Mouse (Mus musculus): ENCODE measurements around the gene Shcbp1l.
"Not testable (repeated sequence)": the region's sequence is repeated elsewhere in the genome, so short reads cannot be mapped to it uniquely, and the experiment has no call there.

The Shcbp1l gene

DNA sequence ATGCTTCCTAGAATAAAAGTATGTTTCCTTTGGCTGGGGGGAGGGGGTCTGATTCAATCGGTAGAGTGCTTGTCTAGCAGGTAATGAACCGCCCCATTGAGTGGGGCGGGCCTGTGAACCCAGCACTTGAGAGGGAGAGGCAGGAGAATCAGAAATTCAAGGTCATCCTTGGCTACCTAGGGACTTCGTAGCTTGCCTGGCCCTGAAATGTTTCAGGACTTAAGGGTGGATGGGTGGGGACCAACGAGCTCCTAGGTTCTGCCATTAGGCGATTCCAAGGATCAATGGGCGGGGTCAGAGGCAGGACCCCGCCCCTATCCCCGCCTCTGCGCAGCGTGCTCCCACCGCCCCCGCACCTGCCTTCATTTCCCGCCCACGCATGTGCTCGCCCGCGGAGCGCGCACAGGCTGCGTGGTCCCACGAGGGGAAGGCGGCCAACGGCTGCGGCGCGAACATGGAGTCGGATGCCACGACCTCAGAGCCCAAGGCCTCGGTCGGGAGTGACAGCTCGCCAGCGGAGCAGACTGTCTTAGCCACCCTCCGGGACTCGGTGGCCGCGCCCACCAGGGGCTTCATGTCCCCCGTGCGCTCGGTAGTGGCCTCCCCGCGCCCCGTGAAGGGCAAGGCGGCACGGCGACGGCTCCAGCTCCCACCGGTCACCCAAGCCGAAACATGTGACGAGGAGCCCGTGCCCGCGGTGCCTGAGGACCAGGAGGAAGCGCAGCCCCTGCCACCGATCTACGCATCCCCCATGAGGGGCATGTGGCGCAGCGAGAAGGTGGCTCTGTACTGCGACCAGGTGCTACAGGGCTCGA, at the start of gene Shcbp1l:
Gene Shcbp1l (plus strand): TSS at position 393 of the 815 bp plus-strand sequence.
- DNase-seq: peak; percentile 47 to 67

DNA sequence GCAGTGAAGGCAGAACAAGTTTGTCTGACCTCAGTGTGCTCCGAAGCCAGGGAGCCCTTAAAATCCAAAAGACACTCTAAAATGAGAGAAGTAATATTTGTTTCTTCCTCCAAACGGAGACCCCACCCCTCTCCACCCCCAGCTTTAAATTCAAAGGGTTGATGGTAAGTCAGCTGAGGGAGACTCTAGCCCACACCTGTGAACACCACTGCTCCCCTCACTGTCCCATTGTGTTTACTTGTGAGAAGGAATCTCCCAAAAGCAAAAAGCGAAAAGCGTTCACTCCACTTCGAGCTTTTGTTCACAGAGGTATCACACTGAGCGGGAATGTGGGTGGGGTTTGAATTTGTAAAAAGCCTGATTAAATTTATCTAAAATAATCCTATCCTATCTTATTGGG, 48.5 kb upstream of the Shcbp1l start:
- DNase-seq: no peak

DNA sequence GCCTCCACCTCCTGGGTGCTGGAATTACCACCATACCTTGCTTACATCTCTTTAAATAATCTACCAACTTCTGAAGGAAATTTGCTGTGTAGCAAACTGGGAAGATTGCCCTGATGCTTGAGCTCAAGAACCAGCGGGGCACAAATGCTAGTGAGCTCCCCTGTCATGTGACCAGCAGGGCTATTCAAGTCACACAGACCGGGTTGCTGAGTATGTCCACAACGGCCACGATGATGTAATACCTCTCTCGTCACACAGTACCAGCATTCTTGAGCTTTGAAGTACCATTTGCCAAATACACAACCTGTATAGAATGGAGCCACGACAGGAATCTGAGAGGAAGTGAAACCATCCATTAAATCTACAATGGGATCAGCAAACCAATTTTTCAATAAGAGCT, 46.4 kb upstream of the Shcbp1l start:
- DNase-seq: no peak

DNA sequence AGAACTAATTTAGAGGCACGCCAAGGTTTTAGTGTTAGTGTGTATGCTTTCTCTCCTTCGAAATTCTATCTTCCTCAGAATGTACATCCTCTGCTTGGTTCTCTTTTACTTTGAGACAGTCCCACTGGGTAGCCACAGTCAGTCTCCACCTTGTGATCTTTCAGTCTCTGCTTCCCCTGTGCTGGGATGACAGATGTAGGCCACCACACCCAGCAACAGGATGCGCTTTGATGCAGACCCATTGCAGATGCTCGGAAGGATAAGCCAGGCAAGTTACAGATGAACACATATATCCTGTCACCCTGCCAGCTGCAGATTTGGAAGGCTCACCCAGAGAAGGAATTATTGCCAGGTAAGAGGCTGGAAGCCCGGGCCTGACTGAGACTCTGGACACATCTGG, 45.1 kb upstream of the Shcbp1l start:
- DNase-seq: no peak

DNA sequence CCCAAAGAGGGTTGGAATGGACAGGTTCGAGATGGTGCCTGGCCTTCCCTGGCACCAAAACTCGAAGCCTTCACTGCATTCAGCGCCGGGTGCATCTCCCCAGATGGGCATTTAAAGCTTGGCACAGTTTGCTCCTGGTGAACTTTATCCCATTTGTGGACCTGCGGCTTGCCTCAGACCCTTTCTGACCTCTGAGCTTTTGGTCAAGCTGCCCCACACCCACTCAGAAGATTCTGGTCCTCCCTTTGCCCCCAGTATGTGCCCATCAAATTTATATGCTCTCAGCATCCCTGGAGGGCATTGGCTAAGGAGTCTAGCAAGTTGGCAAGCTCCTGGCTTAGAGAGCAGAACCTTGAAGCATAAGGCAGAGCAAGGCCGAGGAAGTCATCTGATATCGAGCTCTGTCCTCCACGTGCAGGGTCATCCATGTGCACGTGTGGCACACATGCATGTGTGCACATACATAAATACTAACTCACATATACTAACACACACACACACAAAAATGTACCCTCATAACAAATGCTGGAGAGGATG, 44.1 kb upstream of the Shcbp1l start:
- DNase-seq: no peak

DNA sequence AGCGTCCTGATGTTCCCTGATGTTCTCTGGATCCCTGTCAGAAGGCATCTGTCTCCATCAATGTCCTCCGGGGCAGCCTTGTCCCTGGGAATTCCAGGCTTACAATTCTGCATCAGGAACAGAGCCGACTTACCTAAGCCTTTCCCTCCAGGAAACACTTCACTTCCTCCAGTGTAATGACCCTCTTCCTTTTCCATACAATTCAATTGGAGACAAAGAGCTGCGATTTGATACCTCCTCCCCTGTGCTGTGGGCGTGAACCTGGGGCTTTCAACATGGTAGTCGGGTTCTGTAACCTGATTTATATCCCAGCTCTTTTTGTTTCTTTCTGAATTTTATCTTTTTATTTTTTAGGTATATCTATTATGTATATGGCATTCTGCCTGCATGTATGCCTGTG, 39.9 kb upstream of the Shcbp1l start:
- peak; percentile 8 to 29 for DNase-seq

DNA sequence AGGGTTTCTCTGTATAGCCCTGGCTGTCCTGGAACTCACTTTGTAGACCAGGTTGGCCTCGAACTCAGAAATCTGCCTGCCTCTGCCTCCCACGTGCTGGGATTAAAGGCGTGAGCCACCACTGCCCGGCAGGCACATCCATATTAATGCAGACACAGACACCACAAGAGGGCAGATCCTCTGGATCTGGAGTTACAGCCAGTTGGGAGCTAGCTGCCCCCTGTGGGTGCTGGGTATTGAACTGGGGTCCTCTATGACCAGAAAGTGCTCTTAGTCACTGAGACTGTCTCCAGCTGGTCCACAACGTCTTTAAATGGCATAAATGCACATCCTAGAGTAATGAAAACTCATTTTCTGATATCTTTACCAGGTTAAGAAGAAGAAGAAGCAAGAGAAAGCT, 39.3 kb upstream of the Shcbp1l start:
- DNase-seq: not testable (repeated sequence)

DNA sequence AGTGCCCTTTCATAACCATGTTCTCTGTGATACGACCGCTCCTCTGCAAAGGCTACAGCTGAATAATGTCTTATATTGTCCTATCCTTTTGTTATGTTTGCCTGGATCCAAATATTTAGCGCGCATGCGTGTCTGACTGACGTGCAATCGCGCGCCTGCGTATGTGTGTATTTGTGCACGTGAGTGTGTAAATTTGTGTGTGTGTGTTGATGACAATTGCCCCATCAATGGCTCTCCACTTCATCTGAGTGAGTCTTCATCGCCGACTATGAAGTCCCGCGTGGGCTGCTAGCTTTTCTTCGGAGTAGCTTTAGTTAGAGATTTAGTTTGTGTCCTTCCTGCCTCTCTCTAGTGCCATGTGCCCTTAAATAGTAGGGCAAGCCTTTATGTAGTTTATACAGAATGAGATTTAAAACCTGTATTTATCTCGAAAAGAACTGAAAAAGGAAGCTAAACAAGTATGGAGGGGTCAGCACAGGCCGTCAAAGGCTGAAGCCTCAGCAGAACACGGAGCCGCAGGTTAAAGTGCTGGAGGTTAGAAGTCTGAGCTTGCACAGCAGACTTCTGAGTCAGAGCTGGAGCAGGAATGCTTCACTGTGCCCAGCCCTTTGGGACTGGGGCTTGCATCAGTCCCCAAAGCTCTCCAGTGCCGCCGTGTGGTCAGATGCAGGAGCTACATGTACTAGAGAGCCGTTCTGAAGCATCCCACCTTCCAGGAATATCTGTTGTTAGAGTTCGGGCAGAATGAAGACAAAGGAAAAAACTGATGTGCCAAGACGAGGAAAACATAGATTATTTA, 38.5 kb upstream of the Shcbp1l start:
- DNase-seq: peak; percentile 83 to 85

DNA sequence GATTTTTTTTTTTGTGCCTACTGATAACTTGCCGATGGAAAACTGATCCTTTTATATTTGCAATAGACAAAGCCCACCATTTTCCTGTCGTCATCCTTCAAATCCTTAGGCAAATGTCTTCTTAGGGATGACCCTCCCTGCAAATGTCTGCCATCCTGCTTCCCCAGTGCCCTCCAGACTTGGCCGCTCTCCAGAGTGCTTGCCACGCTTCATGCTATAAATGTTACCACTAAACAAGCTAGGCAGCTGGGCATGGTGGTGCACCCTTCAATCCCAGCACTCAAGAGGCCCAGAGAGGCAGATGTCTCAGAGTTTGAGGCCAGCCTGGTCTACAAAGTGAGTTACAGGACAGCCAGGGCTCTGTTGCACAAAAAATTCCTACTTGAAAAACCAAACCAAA, 29.3 kb upstream of the Shcbp1l start:
- DNase-seq: not testable (repeated sequence)

DNA sequence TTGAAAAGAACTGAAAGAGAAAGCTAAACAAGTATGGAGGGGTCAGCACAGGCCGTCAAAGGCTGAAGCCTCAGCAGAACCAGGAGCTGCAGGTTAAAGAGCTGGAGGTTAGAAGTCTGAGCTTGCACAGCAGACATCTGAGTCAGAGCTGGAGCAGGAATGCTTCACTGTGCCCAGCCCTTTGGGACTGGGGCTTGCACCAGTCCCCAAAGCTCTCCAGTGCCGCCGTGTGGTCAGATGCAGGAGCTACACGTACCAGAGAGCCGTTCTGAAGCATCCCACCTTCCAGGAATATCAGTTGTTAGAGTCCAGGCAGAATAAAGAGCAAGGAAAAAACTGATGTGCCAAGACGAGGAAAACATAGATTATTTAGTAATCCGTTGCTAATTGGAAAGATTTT, 23.2 kb upstream of the Shcbp1l start:
- DNase-seq: peak; percentile 61 to 72

DNA sequence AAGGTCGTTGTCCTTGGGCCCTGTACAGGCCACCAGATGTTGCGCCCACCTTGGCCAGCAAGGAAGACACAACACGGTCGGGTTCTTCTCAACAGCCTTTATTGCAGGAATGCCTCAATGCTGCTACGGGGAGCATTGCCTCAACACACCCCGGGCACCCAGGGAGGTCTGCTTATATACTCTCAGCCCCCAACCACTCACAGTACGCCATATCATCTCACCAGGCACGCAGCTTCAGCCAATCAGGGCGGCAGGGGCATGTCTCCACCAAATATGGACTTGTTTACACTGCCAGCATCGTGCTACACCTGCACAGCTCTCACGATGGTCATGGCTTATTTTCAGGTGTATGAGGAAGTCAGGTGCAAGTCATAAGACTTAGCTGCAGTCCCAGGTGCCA, 17.3 kb upstream of the Shcbp1l start:
- DNase-seq: not testable (repeated sequence)

DNA sequence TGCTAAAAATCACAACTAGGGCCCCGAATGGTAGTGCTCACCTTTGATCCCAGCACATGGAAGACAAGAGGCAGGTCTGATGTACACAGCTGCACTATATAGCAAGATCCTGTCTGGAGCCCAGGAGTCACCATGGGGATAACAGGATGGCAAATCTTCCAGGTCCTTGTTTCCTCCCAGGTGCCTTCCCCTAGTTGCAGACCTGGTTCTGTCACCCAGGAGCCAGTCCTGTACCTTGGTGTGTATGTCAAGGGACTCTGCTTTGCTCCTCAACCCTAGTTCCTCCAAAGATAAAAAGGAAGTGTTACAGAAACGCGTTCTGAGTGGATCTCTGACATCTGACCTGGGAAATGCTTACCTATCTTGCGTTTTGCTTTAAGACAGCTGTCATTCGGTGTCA, 16.7 kb upstream of the Shcbp1l start:
- DNase-seq: not testable (repeated sequence)

DNA sequence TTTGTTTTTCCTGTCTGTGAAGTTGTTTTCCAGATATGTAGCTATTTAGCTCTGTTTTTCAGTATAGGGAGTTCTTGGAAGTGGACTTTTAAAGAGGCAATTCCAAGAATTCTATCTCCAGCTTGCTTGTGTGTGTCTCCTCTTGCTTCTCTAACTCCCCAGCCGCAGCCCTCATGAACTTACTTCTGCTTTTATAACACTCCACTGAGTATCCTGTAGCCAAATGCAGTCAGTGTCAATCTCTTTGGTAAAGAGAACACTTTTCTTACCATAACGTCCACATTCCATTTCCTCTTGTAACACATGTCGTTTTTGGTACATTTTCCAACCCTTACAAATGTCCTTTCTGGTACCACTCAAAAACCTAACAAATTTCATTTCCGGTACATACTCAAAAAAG, 14.0 kb upstream of the Shcbp1l start:
- not testable (repeated sequence) for DNase-seq

DNA sequence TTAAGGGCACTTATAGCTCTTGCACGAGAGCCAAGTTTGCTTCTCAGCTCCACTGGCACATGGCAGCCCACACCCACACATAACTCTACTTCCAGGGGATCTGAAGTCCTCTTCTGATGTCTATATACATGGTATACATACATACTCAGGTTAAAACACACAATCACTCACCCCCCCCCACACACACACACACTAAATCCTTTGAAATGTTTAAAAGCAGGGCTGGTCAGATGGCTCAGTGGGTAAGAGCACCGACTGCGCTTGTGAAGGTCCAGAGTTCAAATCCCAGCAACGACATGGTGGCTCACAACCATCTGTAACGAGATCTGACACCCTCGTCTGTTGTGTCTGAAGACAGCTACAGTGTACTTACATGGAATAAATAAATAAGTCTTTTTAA, 13.2 kb upstream of the Shcbp1l start:
- no peak for DNase-seq

DNA sequence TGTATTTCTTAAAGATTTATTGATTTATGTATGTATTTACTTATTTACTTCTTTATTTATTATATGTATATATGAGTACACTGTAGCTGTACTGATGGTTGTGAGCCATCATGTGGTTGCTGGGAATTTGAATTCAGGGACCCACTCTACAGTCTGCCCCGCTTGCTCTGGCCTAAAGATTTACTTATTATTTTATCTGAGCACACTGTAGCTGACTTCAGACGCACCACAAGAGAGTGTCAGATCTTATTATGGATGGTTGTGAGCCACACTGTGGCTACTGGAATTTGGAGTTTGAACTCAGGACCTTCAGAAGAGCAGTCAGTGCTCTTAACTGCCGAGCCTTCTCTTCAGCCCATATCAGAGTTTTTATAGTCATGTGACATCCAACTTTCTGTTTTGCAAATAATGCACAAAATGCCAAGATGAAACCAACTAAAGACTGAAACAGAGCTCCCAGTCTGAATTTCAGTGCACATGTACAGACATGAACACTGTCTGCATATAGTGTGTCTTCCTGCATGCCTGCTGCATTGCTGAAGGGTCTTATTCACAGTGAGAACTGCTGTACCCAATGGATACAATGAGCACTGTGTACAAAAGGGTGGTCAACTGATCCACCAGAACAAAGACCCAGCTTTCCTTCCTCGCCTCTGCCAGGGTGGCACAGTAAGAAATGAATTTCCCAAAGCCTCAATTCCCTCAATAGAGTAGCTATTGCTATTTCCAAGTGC, 12.1 kb upstream of the Shcbp1l start:
- not testable (repeated sequence) for DNase-seq

DNA sequence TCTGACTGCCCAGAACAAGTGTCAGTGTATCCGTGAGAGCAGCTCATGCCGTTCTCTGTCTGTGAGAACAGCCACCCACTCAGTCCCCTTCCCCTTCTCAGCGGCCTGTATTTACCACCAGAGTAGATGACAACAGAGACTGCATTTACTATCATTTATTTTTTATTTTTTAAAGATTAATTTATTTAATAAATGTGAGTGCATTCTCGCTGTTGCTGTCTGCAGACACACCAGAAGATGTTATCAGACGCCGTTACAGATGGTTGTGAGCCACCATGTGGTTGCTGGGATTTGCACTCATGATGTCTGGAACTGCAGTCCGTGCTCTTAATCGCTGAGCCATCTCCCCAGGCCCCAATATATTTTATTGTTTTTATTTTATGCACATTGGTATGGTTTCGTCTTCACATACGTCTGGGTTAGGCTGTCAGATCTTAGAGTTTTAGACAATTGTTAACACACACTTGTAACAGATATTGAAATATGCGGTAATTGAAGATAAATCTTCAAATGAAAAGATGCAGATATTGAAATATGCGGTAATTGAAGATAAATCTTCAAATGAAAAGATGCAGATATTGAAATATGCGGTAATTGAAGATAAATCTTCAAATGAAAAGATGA, 11.5 kb upstream of the Shcbp1l start:
- DNase-seq: not testable (repeated sequence)

DNA sequence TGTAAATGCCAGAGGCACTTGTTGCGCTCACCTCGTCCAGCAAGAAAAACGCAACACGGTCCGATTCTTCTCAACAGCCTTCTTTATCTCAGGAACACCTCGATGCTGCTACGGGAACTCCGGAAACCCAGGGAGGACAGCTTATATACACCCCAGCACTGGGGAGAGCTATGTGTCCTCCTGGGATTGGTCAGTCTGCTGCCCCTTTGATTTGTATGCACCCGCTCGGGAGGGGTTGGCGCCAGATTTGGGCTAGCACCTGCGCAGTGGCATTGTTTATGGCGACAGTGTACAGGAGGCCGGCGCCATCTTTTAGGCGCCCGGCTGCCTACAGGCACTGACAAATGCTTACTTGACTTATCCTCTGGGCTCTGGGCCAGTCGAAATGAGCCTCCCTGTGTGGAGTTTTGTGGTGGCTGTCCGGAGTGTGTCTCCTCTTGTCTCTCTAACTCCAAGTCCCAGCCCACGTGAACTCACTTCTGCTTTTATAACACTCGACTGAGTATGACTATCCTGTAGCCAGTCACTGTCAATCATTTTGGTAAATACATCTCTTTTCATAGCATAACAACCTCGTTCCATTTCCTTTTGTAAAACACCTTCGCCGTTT, 10.7 kb upstream of the Shcbp1l start:
- peak; percentile 13 to 74 for DNase-seq

DNA sequence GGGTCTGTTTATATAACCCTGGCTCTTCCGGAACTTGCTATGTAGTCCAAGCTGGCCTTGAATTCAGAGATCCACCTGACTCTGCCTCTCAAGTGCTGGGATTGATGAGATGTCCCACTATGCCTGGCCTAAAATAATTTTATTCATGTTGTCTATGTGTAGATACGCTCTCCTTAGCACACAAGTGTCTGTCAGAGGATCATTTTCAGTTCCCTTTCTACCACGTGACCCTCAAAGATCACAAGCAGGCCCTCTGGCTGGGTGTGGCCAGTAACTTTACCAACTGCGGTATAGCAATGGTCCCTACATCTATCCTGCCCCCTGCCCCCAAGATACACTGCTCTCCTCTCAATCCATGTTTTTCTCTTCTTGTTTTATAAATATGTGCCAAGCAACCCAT, 10.0 kb upstream of the Shcbp1l start:
- peak; percentile 12 to 52 for DNase-seq

DNA sequence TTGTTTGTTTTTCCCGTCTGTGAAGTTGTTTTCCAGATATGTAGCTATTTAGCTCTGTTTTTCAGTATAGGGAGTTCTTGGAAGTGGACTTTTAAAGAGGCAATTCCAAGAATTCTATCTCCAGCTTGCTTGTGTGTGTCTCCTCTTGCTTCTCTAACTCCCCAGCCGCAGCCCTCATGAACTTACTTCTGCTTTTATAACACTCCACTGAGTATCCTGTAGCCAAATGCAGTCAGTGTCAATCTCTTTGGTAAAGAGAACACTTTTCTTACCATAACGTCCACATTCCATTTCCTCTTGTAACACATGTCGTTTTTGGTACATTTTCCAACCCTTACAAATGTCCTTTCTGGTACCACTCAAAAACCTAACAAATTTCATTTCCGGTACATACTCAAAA, 9.2 kb upstream of the Shcbp1l start:
- DNase-seq: not testable (repeated sequence)

DNA sequence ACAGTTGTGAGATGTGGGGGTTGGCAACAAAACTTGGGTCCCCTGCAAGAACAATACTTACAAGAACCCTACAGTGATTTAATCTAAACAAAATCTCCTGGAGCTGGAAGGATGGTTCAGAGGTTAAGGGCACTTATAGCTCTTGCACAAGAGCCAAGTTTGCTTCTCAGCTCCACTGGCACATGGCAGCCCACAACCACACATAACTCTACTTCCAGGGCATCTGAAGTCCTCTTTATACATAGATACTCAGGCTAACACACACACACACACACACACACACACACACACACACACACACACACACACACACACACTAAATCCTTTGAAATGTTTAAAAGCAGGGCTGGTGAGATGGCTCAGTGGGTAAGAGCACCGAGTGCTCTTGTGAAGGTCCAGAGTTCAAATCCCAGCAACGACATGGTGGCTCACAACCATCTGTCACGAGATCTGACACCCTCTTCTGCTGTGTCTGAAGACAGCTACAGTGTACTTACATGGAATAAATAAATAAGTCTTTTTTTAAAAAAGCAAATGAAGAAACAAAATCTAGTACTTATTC, 8.6 kb upstream of the Shcbp1l start:
- DNase-seq: not testable (repeated sequence)

DNA sequence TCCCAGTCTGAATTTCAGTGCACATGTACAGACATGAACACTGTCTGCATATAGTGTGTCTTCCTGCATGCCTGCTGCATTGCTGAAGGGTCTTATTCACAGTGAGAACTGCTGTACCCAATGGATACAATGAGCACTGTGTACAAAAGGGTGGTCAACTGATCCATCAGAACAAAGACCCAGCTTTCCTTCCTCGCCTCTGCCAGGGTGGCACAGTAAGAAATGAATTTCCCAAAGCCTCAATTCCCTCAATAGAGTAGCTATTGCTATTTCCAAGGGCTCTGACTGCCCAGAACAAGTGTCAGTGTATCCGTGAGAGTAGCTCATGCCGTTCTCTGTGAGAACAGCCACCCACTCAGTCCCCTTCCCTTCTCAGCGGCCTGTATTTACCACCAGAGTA, 7.2 kb upstream of the Shcbp1l start:
- DNase-seq: not testable (repeated sequence)

DNA sequence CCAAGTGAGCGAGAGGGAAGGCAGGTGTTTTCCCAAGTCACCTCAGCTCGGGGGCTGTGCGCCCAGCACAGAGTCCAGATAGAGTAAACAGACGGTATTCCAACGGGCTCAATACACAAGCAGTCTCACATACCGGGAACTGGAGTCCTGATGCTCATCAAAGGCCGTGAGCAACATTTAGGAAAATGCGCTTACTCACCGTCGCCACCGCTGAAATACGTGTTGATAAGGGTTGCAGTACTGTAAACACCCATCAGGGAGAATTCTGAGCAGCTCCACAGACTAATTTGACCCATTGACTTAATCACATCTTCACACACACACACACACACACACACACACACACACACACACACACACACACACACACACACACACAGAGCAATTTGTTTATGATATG, 691 bp upstream of the Shcbp1l start:
- DNase-seq: no peak

All from kidney, postnatal 25 days (tissue).